In genomic region chr7:141611711-141612370, GRCm38 (mm10) we compare ENCODE assay signal across 9 mouse cellular contexts. TPM values are rescaled to one million over a fixed set of nuclear protein-coding genes. Genes with fewer than 3 reads are reported as not detected.
A peak's percentile ranks its signal among the peaks of the same experiment; 100 is the strongest.
DNase-seq lines count a peak whose midpoint lies in the region.
"Had no signal": no experiment of that assay in that cellular context is flagged by ENCODE, and none has a peak within 500 bp of the region (broad histone marks: within the 10 kb centered on the region; RNA-seq: fewer than 3 reads in every experiment).

No protein-coding gene starts in this region.

- intact Hi-C loops in left cerebral cortex, postnatal 14 days (cut with DNase I), result no loop called here

- peak; percentile 30 for DNase-seq in layer of hippocampus, adult 9-11 months
- no peak for DNase-seq in layer of hippocampus, postnatal 25 days (ENCODE audit: extremely low spot score in 1 of 2, low spot score in 1 of 2)
- peak; percentile 43 for DNase-seq in cerebellum, adult 9-10 months
- peak; percentile 71 for DNase-seq in heart, postnatal 4 days
- peak; percentile 60 for DNase-seq in lung, postnatal 25 days (ENCODE audit: low spot score)
- DNase-seq in left cerebral cortex, postnatal 14 days (ENCODE audit: low spot score in 2 of 2), result no peak
- no peak for DNase-seq in testis, postnatal 14 days (ENCODE audit: low spot score)
- no peak for DNase-seq in retina, embryonic 14.5 days (ENCODE audit: low spot score)

RNA-seq across cellular contexts. Expression of gene Muc6, which starts 43.3 kb away (rescaled TPM):
- total RNA-seq in layer of hippocampus, postnatal 25 days (2021), result not detected
- total RNA-seq in heart, postnatal 4 days (2021), result not detected
- not detected for total RNA-seq in left cerebral cortex, postnatal 14 days (2021)
- total RNA-seq: left cerebral cortex, postnatal 25 days had no signal

RNA-seq across cellular contexts. Expression of gene Ap2a2, which starts 49.9 kb away (rescaled TPM):
- 100 to 1,000 TPM; 238 to 254 TPM for total RNA-seq in layer of hippocampus, postnatal 25 days (2021)
- 10 to 100 TPM; 61.1 to 61.4 TPM for total RNA-seq in heart, postnatal 4 days (2021)
- total RNA-seq in left cerebral cortex, postnatal 14 days (2021), result 100 to 1,000 TPM; 230 to 231 TPM

Comparison
In these comparisons a context has a peak if more than half of its experiments do, and no peak if none do; other contexts are left out.
1. DNase-seq: peak in layer of hippocampus, adult 9-11 months (single experiment), cerebellum, adult 9-10 months (single experiment), heart, postnatal 4 days (single experiment) and lung, postnatal 25 days (single experiment); none in layer of hippocampus, postnatal 25 days (0 of 2), left cerebral cortex, postnatal 14 days (0 of 2), testis, postnatal 14 days (single experiment) and retina, embryonic 14.5 days (single experiment).